Mouse (Mus musculus) adrenal gland, postnatal 4 days (tissue): ENCODE measurements around the gene Iyd. TPM values are rescaled to one million over a fixed set of nuclear protein-coding genes. Genes with fewer than 3 reads are reported as not detected.

Experiments
- DNase-seq, 2 experiments: peaks; one replicate each; pipeline ENCODE4 v3.0.0; 2021 to 2022; ENCODE audit warnings: low spot score in 2 of 2, mixed read lengths in 2 of 2
- total RNA-seq, 2 experiments: library from RNA; stranded (reverse); gene quantifications; 2 replicates each; pipeline ENCODE4 v1.2.3; 2021

The Iyd gene
- total RNA-seq, 2 experiments from 2014 or later: 2.0 to 9.2 TPM

GRCm38 (mm10) chr10:3536361-3536760 lies 3.7 kb upstream of the Iyd start:
- DNase-seq: no peak

DNA sequence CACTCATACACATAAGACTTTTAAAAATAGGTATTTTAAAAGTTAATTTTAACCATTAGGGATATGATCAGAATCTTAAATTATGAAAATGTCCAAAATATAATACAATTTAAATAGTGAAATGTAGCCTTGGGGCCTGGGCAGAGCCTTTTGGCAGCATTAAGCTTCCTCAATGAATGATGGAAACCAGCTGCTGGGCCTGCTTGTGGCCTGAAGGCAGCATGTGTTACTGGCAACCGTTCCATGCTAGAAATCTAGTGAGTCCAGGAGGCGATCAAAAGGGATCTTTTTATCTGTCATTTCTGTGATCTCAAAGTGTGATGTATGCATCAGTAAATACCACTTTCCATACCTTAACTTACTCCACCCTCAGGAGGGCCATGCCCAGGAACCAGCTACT lies 9.3 kb downstream of the Iyd start:
- no peak for DNase-seq

- DNase-seq: no peak
Measured at GRCm38 (mm10) chr10:3555128-3555527, 15.1 kb downstream of the Iyd start.

GRCm38 (mm10) chr10:3556538-3556937 lies 16.5 kb downstream of the Iyd start:
- no peak for DNase-seq

- no peak for DNase-seq
Measured at GRCm38 (mm10) chr10:3559136-3559535, 19.1 kb downstream of the Iyd start.

- no peak for DNase-seq
Measured at GRCm38 (mm10) chr10:3562165-3562564, 22.1 kb downstream of the Iyd start.

GRCm38 (mm10) chr10:3565126-3565525 lies 25.1 kb downstream of the Iyd start:
- no peak for DNase-seq

DNA sequence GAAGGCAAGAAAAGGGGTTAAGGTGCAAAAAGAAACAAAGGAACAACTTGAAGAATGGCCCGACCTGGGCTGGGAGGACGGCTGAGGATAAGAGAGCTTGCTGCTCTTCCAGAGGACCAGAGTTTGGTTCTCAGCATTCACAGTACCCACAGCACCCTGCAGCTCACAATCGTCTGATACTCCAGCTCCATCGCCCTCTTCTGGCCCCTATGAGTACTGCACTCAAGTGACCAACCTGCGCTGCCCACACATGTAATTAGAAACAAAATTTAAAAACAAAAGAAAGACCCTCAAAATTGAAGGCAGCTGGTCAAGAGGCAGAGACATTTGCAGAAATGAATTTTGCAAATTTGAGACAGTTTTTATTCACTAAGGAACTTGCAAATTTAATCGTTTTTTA lies 27.8 kb downstream of the Iyd start:
- no peak for DNase-seq

DNA sequence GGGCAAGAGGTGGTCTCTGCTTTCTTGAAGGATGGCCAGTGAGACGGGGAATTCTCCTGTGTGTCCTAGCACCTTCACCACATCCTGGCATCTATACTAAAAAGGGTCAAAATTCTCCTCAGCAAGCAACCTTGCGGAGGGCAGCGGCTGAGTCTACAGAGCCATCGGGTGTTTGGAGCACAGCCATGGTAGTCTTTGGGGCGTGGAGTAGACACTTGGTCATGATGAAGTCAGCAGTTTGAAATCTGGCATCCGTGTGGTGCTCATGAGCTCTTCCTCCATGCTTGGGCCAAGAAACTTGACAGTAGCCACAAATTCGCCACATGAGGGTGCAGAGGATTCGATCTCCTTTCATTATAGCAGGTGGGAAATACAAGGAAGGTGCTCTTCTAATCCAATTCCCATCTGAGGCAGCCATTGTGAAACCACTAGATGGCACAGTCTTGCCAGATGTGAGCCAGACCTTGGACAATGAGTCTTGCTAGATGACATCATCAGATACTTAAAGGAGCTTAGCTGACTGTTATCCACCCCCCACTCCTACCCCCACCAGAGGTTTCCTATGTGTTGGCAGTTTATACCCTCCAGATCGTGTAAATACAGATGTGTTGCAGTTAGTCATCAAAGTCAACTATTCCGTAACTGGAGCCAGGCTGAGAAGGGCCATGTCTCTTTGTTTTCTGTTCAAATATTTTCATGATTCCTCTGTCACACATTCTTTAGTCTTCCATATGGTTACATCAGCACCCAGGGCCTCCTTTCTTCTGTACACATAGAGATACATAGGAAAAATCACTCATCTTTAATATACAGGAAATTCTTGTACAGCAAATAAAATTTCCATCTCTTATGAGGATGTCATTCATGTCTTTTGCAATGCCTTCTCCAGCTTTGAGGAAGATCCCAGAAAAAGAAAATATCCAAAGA lies 32.9 kb downstream of the Iyd start:
- DNase-seq: peak in 1 of 2 experiments; percentile 8

GRCm38 (mm10) chr10:3573905-3574500 lies 34.0 kb downstream of the Iyd start:
- DNase-seq: no peak

GRCm38 (mm10) chr10:3590632-3591031 lies 50.6 kb downstream of the Iyd start:
- no peak for DNase-seq

DNA sequence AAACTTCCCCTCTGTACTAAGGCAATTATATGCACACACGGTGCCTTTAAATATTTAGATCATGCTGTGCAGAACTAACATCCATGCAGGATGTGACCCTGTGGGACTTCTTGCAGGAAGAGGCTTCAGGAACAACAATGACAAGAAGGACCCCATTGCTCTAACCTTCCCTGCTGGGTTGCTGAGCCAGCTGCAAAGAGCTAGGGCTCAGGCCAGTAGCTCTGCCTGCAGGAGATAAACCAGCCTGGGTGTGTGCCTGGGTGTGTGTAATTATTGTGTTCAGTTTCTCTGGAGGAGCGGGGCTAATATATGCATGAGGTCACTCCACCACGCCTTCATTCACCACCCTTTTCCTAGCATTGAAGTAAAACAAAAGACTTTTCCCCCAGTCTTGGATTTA lies 51.8 kb downstream of the Iyd start:
- DNase-seq: no peak

- DNase-seq: no peak
Measured at GRCm38 (mm10) chr10:3596697-3597096, 56.7 kb downstream of the Iyd start.

GRCm38 (mm10) chr10:3597760-3598159 lies 57.7 kb downstream of the Iyd start:
- no peak for DNase-seq

Other genes starting within 250 kb of the Iyd start
- 10 to 100 TPM in 1 of 2 experiments, 1 to 10 TPM in 1; 8.3 to 13.6 TPM for gene Ppp1r14c, start 174.2 kb upstream of the Iyd start, total RNA-seq
- gene Plekhg1, start 200.1 kb downstream of the Iyd start, total RNA-seq: 10 to 100 TPM; 12.0 to 15.4 TPM